Mouse (Mus musculus) thymus, adult 2 months (tissue): ENCODE measurements around the gene Pdcd7. TPM values are rescaled to one million over a fixed set of nuclear protein-coding genes. Genes with fewer than 3 reads are reported as not detected.
A peak's percentile ranks its signal among the peaks of the same experiment; 100 is the strongest.
"Not testable (repeated sequence)": the region's sequence is repeated elsewhere in the genome, so short reads cannot be mapped to it uniquely, and the experiment has no call there.

Experiments
- DNase-seq: peaks from one replicate; pipeline ENCODE4 v3.0.0; 2021
- H3K27ac ChIP-seq: fragments of 200-500 bp; 2 replicates; pipeline ENCODE4 v1.5.1; 2012; ENCODE audit warnings: low read length, control low read depth; ENCODE audit not compliant: control insufficient read depth, insufficient read depth
- H3K27me3 ChIP-seq: fragments of 200-500 bp; 2 replicates; pipeline ENCODE4 v1.6.1; 2012; ENCODE audit warnings: mild to moderate bottlenecking, low read length, moderate library complexity, mixed read lengths; ENCODE audit not compliant: control insufficient read depth, insufficient read depth
- H3K36me3 ChIP-seq: fragments of 200-500 bp; 2 replicates; pipeline ENCODE4 v1.6.1; 2012; ENCODE audit warnings: mild to moderate bottlenecking, low read length, moderate library complexity; ENCODE audit not compliant: control insufficient read depth, insufficient read depth
- H3K4me1 ChIP-seq: fragments of 200-500 bp; replicated peaks from 2 replicates; pipeline ENCODE4 v1.6.1; 2012; ENCODE audit warnings: low read length; ENCODE audit not compliant: control insufficient read depth, insufficient read depth
- H3K4me3 ChIP-seq: fragments of 200-500 bp; 2 replicates; pipeline ENCODE4 v1.5.1; 2012; ENCODE audit warnings: mild to moderate bottlenecking, low read length, control low read depth, moderate library complexity; ENCODE audit not compliant: control insufficient read depth, insufficient read depth
- CTCF ChIP-seq: fragments of 200-500 bp; IDR thresholded peaks from 2 replicates; pipeline ENCODE4 v1.5.1; 2012; ENCODE audit warnings: mild to moderate bottlenecking, control low read depth, low read length, moderate library complexity, borderline replicate concordance; ENCODE audit not compliant: control insufficient read depth, poor library complexity, insufficient read depth; ENCODE audit errors: extremely low read depth
- POLR2A ChIP-seq: fragments of 200-500 bp; IDR thresholded peaks from 2 replicates; pipeline ENCODE4 v1.6.1; 2012; ENCODE audit warnings: mild to moderate bottlenecking, low read length, control low read depth, moderate library complexity; ENCODE audit not compliant: control insufficient read depth, poor library complexity, insufficient read depth; ENCODE audit errors: extremely low read depth
- WGBS: fragments of 180-500 bp; shearing (Covaris S2); methylation state at CpG from one replicate; pipeline ENCODE4 v1.1.7; 2018; 5-methylcytosine and 5-hydroxymethylcytosine counted together
- polyA plus RNA-seq: library from polyadenylated mRNA; depleted of rRNA; stranded (reverse); fragments of >200 nt; gene quantifications from 2 replicates; pipeline ENCODE4 v1.2.3, GENCODE M21; 2012

Pdcd7 gene
- polyA plus RNA-seq, 1 experiment = 23.3 TPM

- DNase-seq = no peak
- Histone ChIP-seq H3K27me3 (no peaks in the 10 kb centered on the region), H3K27ac (no peak overlapping the region), H3K4me1 (no peaks in the 10 kb centered on the region), H3K36me3 (peaks cover 67% of the 10 kb centered on the region), H3K4me3 (no peak overlapping the region)
- TF ChIP-seq CTCF (no peak), POLR2A (no peak)
Observed at GRCm38 (mm10) chr9:65325971-65326370, 19.9 kb upstream of the Pdcd7 start.

- H3K36me3 ChIP-seq = peaks cover 55% of the 10 kb centered on the region
- H3K4me3 ChIP-seq = no peak overlapping the region
- WGBS = 99% methylated on average over 2 of the region's 2 CpGs
- no peaks in the 10 kb centered on the region for H3K4me1 ChIP-seq
- no peak overlapping the region for H3K27ac ChIP-seq
- no peaks in the 10 kb centered on the region for H3K27me3 ChIP-seq
- TF ChIP-seq POLR2A (no peak), CTCF (no peak)
- no peak for DNase-seq
Observed at GRCm38 (mm10) chr9:65327371-65327770, 18.5 kb upstream of the Pdcd7 start.

- DNase-seq = no peak
- WGBS = 98% methylated on average over 5 of the region's 5 CpGs
- Histone ChIP-seq H3K4me3 (no peak overlapping the region), H3K27ac (no peak overlapping the region), H3K27me3 (no peaks in the 10 kb centered on the region), H3K36me3 (peaks cover 10% of the 10 kb centered on the region), H3K4me1 (no peaks in the 10 kb centered on the region)
- TF ChIP-seq CTCF (no peak), POLR2A (no peak)
Observed at GRCm38 (mm10) chr9:65333958-65334357, 11.9 kb upstream of the Pdcd7 start.

- Histone ChIP-seq H3K27me3 (no peaks in the 10 kb centered on the region), H3K36me3 (no peaks in the 10 kb centered on the region), H3K4me1 (no peaks in the 10 kb centered on the region), H3K4me3 (no peak overlapping the region), H3K27ac (no peak overlapping the region)
- TF ChIP-seq CTCF (no peak), POLR2A (no peak)
- no peak for DNase-seq
- 94% methylated on average over 4 of the region's 4 CpGs for WGBS
Observed at GRCm38 (mm10) chr9:65339146-65339545, 6.8 kb upstream of the Pdcd7 start.

- no peak for TF ChIP-seq CTCF
- no peak for TF ChIP-seq POLR2A
- Histone ChIP-seq H3K27me3 (no peaks in the 10 kb centered on the region), H3K4me1 (no peaks in the 10 kb centered on the region), H3K4me3 (no peak overlapping the region), H3K36me3 (no peaks in the 10 kb centered on the region), H3K27ac (no peak overlapping the region)
- DNase-seq = no peak
- 93% methylated on average over 2 of the region's 2 CpGs for WGBS
Observed at GRCm38 (mm10) chr9:65340414-65340813, 5.5 kb upstream of the Pdcd7 start.

GRCm38 (mm10) chr9:65345439-65345838, 465 bp upstream of the Pdcd7 start:
- Histone ChIP-seq H3K27ac (peak overlapping the region; percentile 18; the same call in 1 of the 2 replicates), H3K4me3 (peak overlapping the region; percentile 98)
- not testable (repeated sequence) for H3K36me3 ChIP-seq, DNase-seq, H3K27me3 ChIP-seq, H3K4me1 ChIP-seq
- 78% methylated on average over 11 of the region's 11 CpGs for WGBS

- DNase-seq = peak; percentile 45
- Histone ChIP-seq H3K27ac (peak overlapping the region; percentile 18; the same call in 1 of the 2 replicates), H3K4me1 (peaks cover 4% of the 10 kb centered on the region; the same call in 1 of the 2 replicates), H3K4me3 (peak overlapping the region; percentile 98), H3K27me3 (no peaks in the 10 kb centered on the region), H3K36me3 (no peaks in the 10 kb centered on the region)
- TF ChIP-seq POLR2A = no peak
- TF ChIP-seq CTCF = no peak
- 1% methylated on average over 76 of the region's 77 CpGs for WGBS
Observed at GRCm38 (mm10) chr9:65346476-65347111, 690 bp downstream of the Pdcd7 start.
